ENCODE assay signal across 8 mouse cellular contexts in genomic region chr1:167929729-167930341, GRCm38 (mm10).
DNase-seq lines count a peak whose midpoint lies in the region; ATAC-seq and TF ChIP-seq lines count a peak whose summit lies in the region.

No protein-coding gene starts in this region.

- H3K27ac ChIP-seq in left cerebral cortex, adult 2 months: no peak overlapping the region
- no peak overlapping the region for H3K27ac ChIP-seq in embryonic facial prominence, embryonic 12.5 days
- H3K27ac ChIP-seq in hindbrain, embryonic 11.5 days (ENCODE audit: low read depth, low read length): no peak overlapping the region
- H3K27ac ChIP-seq in limb, embryonic 14.5 days (replicated peaks; ENCODE audit: low read depth, low read length): no peak overlapping the region

- 0 out of 2 replicates have a peak, but pooled peaks have one; percentile 39 for ATAC-seq in embryonic facial prominence, embryonic 12.5 days (ENCODE audit: insufficient number of reproducible peaks, insufficient read depth, low FRiP score, low TSS enrichment)
- peak; percentile 73 for ATAC-seq in hindbrain, embryonic 11.5 days (ENCODE audit: low FRiP score)
- ATAC-seq in limb, embryonic 14.5 days (ENCODE audit: low FRiP score, low read depth): peak; percentile 84

- H3K4me1 ChIP-seq in embryonic facial prominence, embryonic 12.5 days: peaks cover 6% of the 10 kb centered on the region; the same call in 1 of the 2 replicates
- 0 out of 2 replicates have a peak, but pooled peaks cover 2% of the 10 kb centered on the region for H3K4me1 ChIP-seq in hindbrain, embryonic 11.5 days (replicated peaks; ENCODE audit: control insufficient read depth, insufficient read depth, low read length)
- peaks cover 6% of the 10 kb centered on the region; the same call in 1 of the 2 replicates for H3K4me1 ChIP-seq in limb, embryonic 14.5 days (ENCODE audit: control insufficient read depth, insufficient read depth, low read length)

- no peaks in the 10 kb centered on the region for H3K36me3 ChIP-seq in embryonic facial prominence, embryonic 12.5 days
- no peaks in the 10 kb centered on the region for H3K36me3 ChIP-seq in hindbrain, embryonic 11.5 days (ENCODE audit: control insufficient read depth, insufficient read depth, low read length)
- no peaks in the 10 kb centered on the region for H3K36me3 ChIP-seq in limb, embryonic 14.5 days (ENCODE audit: control insufficient read depth, insufficient read depth, low read length)

- peak overlapping the region; percentile 96 for H3K4me2 ChIP-seq in embryonic facial prominence, embryonic 12.5 days (replicated peaks)
- peak overlapping the region; percentile 59 for H3K4me2 ChIP-seq in hindbrain, embryonic 11.5 days (replicated peaks; ENCODE audit: low read depth, low read length)
- H3K4me2 ChIP-seq in limb, embryonic 14.5 days (replicated peaks; ENCODE audit: low read depth, low read length, severe bottlenecking): peak overlapping the region; percentile 87

- peak overlapping the region; percentile 46; the same call in 1 of the 2 replicates for H3K9ac ChIP-seq in embryonic facial prominence, embryonic 12.5 days
- no peak overlapping the region for H3K9ac ChIP-seq in hindbrain, embryonic 11.5 days (ENCODE audit: low read depth, low read length)
- H3K9ac ChIP-seq in limb, embryonic 14.5 days (ENCODE audit: low read depth, low read length, severe bottlenecking): peak overlapping the region; percentile 51

- H3K4me3 ChIP-seq in left cerebral cortex, adult 2 months: peak overlapping the region; percentile 17; the same call in 1 of the 2 replicates
- H3K4me3 ChIP-seq in embryonic facial prominence, embryonic 12.5 days: peak overlapping the region; percentile 44
- H3K4me3 ChIP-seq in hindbrain, embryonic 11.5 days (ENCODE audit: low read depth, low read length): peak overlapping the region; percentile 6; the same call in 1 of the 2 replicates
- peak overlapping the region; percentile 42 for H3K4me3 ChIP-seq in limb, embryonic 14.5 days (replicated peaks; ENCODE audit: low read length)

- TF ChIP-seq POLR2A in limb, embryonic 14.5 days (IDR thresholded peaks at IDR 0.05; ENCODE audit: borderline replicate concordance, extremely low read depth, insufficient read depth, insufficient read length): no peak

- no peak for DNase-seq in left cerebral cortex, adult 2 months (ENCODE audit: extremely low spot score in 1 of 2, low spot score in 2 of 2)
- DNase-seq in left cerebral cortex, adult 9 months (ENCODE audit: low spot score in 2 of 2): no peak
- peak; percentile 75 for DNase-seq in hindbrain, embryonic 11.5 days (ENCODE audit: low spot score)
- peak; percentile 58 for DNase-seq in limb, embryonic 14.5 days (ENCODE audit: low spot score)
- peak; percentile 69 for DNase-seq in neural tube, embryonic 10.5 days (ENCODE audit: extremely low spot score, low spot score)
- no peak for DNase-seq in thymus, adult 18-20 months
- no peak for DNase-seq in frontal cortex, postnatal 25 days (ENCODE audit: low spot score in 2 of 2)

- under 1% methylated on average over 28 of the region's 28 CpGs for WGBS in embryonic facial prominence, embryonic 12.5 days
- 2% methylated on average over 28 of the region's 28 CpGs for WGBS in hindbrain, embryonic 11.5 days
- WGBS in limb, embryonic 14.5 days: under 1% methylated on average over 27 of the region's 28 CpGs

- peak; percentile 25 for TF ChIP-seq CTCF in left cerebral cortex, adult 2 months (IDR thresholded peaks at IDR 0.05)

- peaks cover 21% of the 10 kb centered on the region for H3K27me3 ChIP-seq in embryonic facial prominence, embryonic 12.5 days
- 0 out of 2 replicates have a peak, but pooled peaks cover 2% of the 10 kb centered on the region for H3K27me3 ChIP-seq in hindbrain, embryonic 11.5 days (ENCODE audit: control insufficient read depth, insufficient read depth, low read length)
- H3K27me3 ChIP-seq in limb, embryonic 14.5 days (ENCODE audit: control insufficient read depth, insufficient read depth, low read length): peaks cover 5% of the 10 kb centered on the region; the same call in 1 of the 2 replicates

- intact Hi-C loops in left cerebral cortex, adult 2 months (cut with DNase I): no loop called here

- H3K9me3 ChIP-seq in embryonic facial prominence, embryonic 12.5 days: no peaks in the 10 kb centered on the region
- no peaks in the 10 kb centered on the region for H3K9me3 ChIP-seq in hindbrain, embryonic 11.5 days (ENCODE audit: control insufficient read depth, low read length)
- H3K9me3 ChIP-seq in limb, embryonic 14.5 days (ENCODE audit: control insufficient read depth, low read length): no peaks in the 10 kb centered on the region

Comparison
In these comparisons a context has a peak if more than half of its experiments do, and no peak if none do; other contexts are left out.
1. DNase-seq: peak in hindbrain, embryonic 11.5 days (single experiment), limb, embryonic 14.5 days (single experiment) and neural tube, embryonic 10.5 days (single experiment); none in left cerebral cortex, adult 2 months (0 of 2), left cerebral cortex, adult 9 months (0 of 2), thymus, adult 18-20 months (0 of 2) and frontal cortex, postnatal 25 days (0 of 2).
2. Peak in every context shown above with its lines, with median percentiles within 50 percentile points of each other: H3K4me3 ChIP-seq, ATAC-seq and H3K4me2 ChIP-seq.